Mouse (Mus musculus) spleen, embryonic (tissue): Measurements from ENCODE around the gene Pif1.

ENCODE experiments used
- CTCF ChIA-PET: fragments of 350-600 bp; sonication (Branson Sonifier 250); formaldehyde crosslinking; loops from one replicate; lab custom pipeline; 2022; lab: Charles Lee

The Pif1 gene

DNA sequence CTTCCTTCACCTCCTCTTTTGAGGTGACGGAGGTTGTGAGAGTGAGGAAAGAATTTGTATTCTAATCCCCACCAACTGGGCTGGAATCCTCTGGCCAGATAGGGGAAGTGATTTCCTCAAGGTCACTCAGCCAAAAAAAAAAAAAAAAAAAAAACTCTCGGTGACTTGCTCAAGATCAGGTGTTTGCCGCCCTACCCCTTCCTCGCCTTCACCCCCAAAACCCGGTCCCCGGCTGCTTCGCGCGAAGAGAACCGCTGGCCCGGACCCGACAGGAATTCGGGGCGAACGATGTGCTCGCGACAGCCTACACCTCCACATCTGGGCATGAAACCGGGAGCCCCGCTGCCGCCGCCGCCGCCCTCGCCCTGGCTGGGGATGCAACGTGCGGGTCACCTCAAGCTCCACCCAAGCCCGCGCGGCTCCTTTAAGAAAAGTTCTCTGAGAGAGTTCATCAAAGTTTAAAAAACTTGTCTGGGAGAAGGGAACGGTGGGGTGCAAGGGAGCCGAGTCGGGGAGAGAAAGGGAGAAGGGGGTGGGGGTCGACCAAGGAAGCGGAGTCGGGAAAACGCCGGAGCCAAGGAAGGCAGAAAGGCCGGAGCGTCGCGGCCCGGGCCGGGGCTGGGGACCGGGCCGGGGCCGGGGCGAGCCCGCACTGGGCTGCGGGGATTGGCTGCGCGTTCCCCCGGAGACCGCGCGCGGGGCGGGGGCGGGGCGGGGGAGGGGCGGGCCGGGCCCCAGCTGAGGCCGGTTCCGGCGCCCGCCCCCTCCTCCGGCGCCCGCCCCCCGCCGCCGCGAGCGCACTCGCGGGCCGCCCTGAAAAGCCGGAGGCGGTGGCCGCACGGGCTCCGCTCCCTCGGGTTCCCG, 43.0 kb downstream of the Pif1 start:
- CTCF ChIA-PET: interaction anchor here (0.6 kb wide), 2 partner anchors 52 to 244 kb away, joined by 4 to 5 read pairs; no protein-coding TSS in a partner anchor

- CTCF ChIA-PET: no interaction called here
Measured at GRCm38 (mm10) chr9:65630631-65631353, 43.8 kb downstream of the Pif1 start.

GRCm38 (mm10) chr9:65631354-65632021, 44.5 kb downstream of the Pif1 start:
- CTCF ChIA-PET: no interaction called here

GRCm38 (mm10) chr9:65635766-65636165, 48.8 kb downstream of the Pif1 start:
- CTCF ChIA-PET: no interaction called here

DNA sequence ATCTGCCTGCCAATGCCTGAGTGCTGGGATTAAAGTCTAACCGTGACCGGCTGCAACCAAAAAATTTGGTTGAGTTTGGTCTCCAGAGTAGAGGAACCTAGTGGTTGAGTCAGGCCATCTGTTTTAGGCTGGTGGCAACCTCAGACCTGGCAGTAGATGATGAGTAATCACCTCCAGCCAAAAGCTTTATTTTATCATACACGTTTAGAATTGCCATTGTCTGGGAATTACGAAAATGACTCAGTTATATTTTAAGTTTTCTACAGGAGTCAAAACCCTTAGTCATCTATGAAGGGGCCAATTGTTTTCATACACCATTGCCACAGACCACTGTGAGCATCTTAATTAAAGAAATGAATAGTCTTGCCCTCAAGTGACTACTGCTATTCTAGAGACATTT, 50.0 kb downstream of the Pif1 start:
- CTCF ChIA-PET: no interaction called here

- CTCF ChIA-PET: interaction anchor here (0.6 kb wide), 1 partner anchor 29 kb away, joined by 5 read pairs; no protein-coding TSS in a partner anchor
Measured at GRCm38 (mm10) chr9:65639065-65639464, 52.1 kb downstream of the Pif1 start.

DNA sequence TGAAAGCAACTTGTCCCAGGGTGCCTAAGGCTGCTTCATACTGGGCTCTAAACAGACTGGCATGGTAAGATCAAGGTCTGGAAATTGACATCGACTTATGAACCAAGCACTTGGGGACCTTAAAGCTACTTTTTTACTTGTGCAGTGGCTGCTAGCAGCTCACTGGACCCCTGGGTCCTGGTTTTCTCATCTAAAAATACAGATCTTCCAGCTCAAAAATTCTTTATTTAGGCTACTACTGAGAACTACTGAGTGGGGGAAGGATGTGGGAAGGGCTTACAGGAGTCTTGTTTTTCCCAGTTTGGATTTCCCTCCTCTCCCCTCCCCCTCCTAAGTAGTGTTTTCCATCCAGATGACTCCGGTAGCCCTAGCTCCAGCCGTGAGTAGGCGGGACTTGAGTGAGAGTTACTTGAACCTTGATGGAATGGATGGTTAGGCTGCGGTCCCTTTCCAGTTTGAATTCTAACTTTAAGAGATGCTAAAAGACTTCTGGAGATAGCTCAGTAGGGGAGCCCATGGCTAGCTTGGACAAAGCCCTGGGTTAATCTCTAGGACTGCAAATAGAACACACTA, 54.0 kb downstream of the Pif1 start:
- CTCF ChIA-PET: no interaction called here

GRCm38 (mm10) chr9:65641446-65642052, 54.6 kb downstream of the Pif1 start:
- CTCF ChIA-PET: no interaction called here

- CTCF ChIA-PET: interaction anchor here (0.6 kb wide), 1 partner anchor 589 kb away, joined by 3 read pairs; no protein-coding TSS in a partner anchor
Measured at GRCm38 (mm10) chr9:65642546-65642945, 55.6 kb downstream of the Pif1 start.

DNA sequence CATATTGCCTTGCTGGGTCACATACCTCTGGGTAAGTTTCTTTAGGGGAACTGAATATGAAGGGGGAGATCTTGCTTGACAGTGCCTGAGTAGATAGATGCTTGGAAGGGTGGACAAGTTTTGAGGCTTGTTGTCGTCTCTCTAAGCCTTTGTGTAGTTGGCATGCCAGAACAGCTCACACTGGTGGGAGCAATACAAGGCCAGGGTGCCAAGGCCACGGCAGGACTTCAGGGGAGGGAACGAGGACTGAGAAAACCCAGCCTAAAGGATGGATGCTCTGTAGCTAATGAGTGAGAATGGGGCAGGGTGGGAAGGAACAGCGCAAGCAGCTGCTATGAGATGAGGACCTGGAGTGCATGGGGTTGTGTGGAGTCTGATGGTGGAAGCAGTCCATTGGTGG, 58.0 kb downstream of the Pif1 start:
- CTCF ChIA-PET: no interaction called here
